Mouse (Mus musculus) gastrocnemius, postnatal 36 days (tissue): ENCODE results near the gene Oas1d. TPM values are rescaled to one million over a fixed set of nuclear protein-coding genes. Genes with fewer than 3 reads are reported as not detected.
A peak's percentile ranks its signal among the peaks of the same experiment; 100 is the strongest.
"Not testable (repeated sequence)": the region's sequence is repeated elsewhere in the genome, so short reads cannot be mapped to it uniquely, and the experiment has no call there.

Experiments
- DNase-seq, 2 experiments: peaks; one replicate each; pipeline ENCODE4 v3.0.0; 2022
- intact Hi-C: fragments of 180-260 bp; cut with DNase I; formaldehyde crosslinking; loops from one replicate; pipeline ENCODE4 v1.15.1; 2025
- total RNA-seq, 2 experiments: library from RNA; stranded (reverse); gene quantifications; 2 replicates each; pipeline ENCODE4 v1.2.3; 2021

Oas1d gene
- total RNA-seq, 2 experiments from 2014 or later = not detected

DNA sequence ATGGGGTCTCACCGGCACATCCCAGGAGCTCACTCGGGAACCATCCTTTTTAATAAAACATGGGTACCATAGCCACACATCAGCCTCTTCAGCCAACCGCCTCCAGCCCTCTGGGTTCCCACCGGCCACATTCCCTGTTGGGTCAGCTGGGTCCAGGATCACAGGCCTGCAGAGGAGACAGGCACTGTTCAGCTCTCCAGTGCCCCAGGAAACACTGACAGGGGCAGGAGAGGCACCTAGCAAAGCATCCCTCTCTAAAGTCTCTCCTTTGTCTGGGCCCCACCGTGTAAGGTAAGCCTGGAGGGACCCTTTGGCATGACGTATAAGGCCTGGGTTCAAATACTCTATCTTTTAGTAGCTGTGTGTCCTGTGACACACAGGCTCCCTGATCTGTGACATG is 16.0 kb upstream of the Oas1d start:
- no peak for DNase-seq
- intact Hi-C loops = loop anchor here (2.0 kb wide), 1 partner anchor 22 kb away; no protein-coding TSS in a partner anchor

DNA sequence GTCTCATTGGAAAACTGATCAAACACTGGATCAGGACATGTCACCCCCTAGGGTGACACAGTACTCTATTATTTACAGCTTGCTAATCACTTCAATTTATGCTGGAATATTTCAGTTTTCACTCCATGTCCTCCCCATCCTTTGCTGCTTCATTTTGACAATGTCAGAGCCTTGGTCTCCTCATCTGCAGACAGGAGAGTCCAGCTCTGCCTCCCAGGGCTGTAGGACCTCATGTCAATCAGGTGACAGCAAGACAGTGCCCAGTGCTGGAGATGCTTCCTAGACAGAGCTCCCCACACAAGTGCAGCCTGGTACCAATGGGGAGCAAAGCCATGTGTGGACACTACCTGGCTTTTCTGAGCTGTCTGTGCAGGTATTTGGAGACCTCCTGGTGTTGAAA is 15.6 kb upstream of the Oas1d start:
- no peak for DNase-seq
- intact Hi-C loops = loop anchor here (2.0 kb wide), 1 partner anchor 22 kb away; no protein-coding TSS in a partner anchor

GRCm38 (mm10) chr5:120900666-120901065 is 13.7 kb upstream of the Oas1d start:
- no peak for DNase-seq

DNA sequence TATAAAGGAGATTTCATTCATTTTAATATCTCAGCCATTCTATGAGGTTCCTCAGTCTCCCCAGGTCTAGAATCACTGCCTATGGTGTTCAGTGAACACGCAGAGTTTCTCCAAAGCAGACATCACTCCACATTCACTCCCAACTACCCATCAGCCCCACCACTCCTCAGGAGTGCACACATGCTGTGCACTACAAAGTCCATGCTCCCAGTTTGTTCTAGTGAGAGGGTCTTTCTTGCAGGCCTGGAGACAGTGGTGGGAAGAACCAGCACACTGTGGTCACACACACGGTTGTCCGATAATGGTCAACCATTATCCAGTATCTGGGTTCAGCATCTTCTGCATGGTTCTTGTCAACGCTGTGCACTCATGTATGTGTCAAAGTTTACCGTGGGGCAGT is 12.3 kb upstream of the Oas1d start:
- no peak for DNase-seq
- intact Hi-C loops = no loop called here

More at GRCm38 (mm10) chr5:120900666-120901065, 13.7 kb upstream of the Oas1d start:
- intact Hi-C loops = no loop called here

GRCm38 (mm10) chr5:120906791-120907733 is 7.3 kb upstream of the Oas1d start, which contains the start of gene Oas1a:
Gene Oas1a (minus strand): TSS chr5:120907521.
- intact Hi-C loops = not testable (repeated sequence)

GRCm38 (mm10) chr5:120908196-120908920 is 6.0 kb upstream of the Oas1d start:
- intact Hi-C loops = no loop called here
- no peak for DNase-seq

More at GRCm38 (mm10) chr5:120906791-120907733, 7.3 kb upstream of the Oas1d start, which contains the start of gene Oas1a:
- not testable (repeated sequence) for DNase-seq

GRCm38 (mm10) chr5:120919156-120919935 is 5.0 kb downstream of the Oas1d start:
- intact Hi-C loops, DNase-seq: not testable (repeated sequence)

- intact Hi-C loops = no loop called here
- DNase-seq = no peak
These were observed 6.0 kb downstream of the Oas1d start for GRCm38 (mm10) chr5:120920296-120920695.

DNA sequence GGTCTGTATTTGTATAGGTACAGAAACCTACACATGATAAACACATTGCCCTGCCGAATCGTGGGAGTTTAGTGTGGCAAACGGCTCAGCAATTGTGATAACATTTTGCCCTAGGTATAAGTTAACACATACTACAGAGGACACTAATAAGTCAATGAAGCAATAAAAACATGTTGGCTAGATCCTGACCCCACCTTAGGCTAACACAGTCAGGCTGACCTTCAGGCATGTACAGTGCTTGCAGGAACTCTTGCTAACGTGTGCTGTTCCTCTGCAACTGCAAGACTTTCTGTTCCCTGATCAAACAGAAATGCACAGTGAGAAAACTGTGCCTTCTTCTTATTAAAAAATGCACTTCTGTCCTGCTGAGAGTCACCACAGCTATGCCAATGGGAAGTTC is 9.6 kb downstream of the Oas1d start:
- no peak for DNase-seq
- intact Hi-C loops = no loop called here

GRCm38 (mm10) chr5:120924520-120924919 is 10.2 kb downstream of the Oas1d start:
- intact Hi-C loops, DNase-seq: not testable (repeated sequence)

GRCm38 (mm10) chr5:120926311-120926710 is 12.0 kb downstream of the Oas1d start:
- intact Hi-C loops, DNase-seq: not testable (repeated sequence)

GRCm38 (mm10) chr5:120927036-120927435 is 12.7 kb downstream of the Oas1d start:
- no peak for DNase-seq

DNA sequence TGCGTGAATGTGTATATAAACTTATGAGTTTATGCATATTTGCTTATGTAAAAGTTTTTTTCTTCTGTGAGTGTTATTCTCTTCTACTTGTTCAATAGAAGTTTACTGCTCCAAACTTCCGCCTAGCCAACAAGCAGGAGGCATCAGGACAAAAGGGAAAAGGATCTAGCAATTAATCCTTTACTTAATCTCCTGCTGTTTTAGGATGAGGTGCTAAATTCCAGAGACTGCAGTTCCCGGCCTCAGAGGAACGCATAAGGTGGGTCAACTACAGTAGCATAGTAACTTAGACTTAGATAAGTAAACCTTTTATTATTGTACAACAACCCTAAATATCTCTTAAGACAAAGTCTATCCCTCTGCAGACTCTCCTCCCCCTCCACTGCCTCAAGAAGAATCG is 19.6 kb downstream of the Oas1d start:
- no peak for DNase-seq
- intact Hi-C loops = no loop called here

More at GRCm38 (mm10) chr5:120927036-120927435, 12.7 kb downstream of the Oas1d start:
- intact Hi-C loops = no loop called here

DNA sequence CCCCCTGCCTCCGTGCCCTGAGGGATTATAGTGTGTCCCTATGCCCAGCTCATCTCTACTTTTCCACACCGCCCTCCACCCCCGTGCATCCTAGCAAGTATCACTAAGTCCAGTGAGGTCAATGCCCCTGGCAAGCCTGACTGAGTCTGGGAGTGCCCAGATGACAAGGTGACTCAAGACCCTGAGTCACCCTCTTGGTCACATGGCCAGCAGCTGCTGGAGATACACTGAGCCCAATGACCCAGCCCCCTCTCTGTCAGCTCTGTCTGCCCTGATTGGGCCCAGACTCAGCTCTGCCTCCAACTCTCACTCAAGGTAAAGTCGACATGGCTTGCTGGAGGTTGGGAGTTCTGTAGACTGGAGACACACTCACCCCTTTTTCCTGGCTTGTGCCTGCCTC is 23.5 kb downstream of the Oas1d start:
- intact Hi-C loops = no loop called here
- DNase-seq = no peak

DNA sequence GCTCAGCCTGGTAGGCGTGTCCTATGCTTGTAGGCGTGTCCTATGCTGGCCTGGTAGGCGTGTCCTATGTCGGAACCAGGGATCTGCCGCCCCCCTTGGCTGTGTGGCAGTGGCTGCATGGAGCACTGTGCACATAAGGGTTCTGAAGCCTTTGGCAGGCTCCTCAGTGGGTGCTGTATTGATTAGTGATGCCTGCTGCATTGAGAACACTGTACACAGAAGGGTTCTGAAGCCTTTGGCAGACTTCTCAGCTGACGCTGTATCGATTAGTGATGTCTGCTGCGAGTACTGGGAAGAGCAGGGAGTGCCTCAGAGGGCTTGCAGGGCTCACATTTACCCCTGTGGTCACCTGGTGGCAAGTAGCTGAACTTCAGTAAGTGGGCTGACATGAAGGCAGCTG is 24.2 kb downstream of the Oas1d start:
- no peak for DNase-seq
- intact Hi-C loops = no loop called here

DNA sequence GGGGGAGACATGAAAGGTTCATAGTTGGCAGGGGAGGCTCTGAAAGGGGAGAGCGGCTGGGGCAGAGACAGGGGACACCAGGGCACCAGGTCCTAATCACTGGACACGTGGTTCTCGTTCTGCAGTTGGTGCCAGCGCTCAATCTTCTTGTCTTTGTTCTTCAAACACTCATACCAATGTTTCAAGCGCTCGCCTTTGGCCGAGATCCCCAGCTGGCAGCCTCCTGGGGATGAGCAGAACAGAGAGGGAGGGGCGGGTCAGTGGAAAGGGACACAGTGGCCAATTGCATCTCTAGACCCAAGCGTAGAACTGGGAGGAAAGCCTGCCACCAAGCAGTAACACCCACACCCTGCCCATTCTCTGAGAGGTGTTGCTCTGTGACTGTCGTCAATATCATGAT is 27.7 kb downstream of the Oas1d start:
- no peak for DNase-seq
- intact Hi-C loops = loop anchor here (5.0 kb wide), 1 partner anchor 125 kb away; no protein-coding TSS in a partner anchor

DNA sequence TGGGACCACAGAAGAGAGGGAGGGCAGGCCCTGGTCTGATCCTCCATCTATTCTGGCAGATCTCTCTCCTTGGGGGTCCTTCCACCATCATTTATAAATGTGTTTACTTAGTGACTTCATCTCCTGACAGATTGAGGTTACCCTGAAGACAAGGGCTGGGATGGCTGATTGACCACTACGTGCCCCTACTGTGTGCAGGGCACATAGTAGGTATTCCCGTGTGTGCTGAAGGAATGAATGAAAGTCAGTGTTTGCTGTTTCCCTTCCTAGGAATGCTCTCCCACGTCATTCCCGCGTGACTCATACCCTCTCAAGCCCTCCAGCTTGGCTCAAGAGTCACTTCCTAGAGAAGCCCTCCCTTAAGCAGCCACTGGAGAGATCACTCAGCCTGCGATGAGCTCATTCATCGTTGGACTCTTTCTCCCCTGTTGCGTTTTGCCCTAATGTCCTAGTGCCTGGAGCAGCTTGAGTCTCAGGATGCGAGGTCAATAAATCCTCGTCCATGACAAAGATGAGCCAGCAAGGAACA is 38.0 kb downstream of the Oas1d start:
- peak in 1 of 2 experiments; percentile 13 for DNase-seq
- intact Hi-C loops = loop anchor here (10.0 kb wide), 1 partner anchor 172 kb away; no protein-coding TSS in a partner anchor

DNA sequence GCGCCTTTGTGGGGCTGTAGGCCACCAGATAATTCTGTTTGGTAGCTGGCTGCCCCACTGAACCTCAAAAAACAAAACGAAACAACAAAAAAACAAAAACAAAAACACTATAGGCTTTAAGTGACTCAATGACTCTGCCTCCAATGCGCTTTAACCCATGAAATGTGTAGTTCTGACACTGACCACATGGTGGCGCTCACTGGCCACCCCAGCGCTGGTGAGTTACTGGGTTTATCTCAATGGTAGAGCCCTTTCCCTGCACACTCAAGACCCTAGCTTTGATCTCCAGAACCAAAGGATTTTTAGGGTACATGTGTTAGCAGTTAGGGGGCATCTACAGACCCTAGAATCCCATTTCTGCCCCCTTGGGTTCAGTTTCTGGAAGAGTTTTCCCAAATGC is 39.6 kb downstream of the Oas1d start:
- intact Hi-C loops = loop anchor here (2.0 to 10.0 kb wide), 2 partner anchors 171 to 219 kb away; no protein-coding TSS in a partner anchor
- DNase-seq = no peak

DNA sequence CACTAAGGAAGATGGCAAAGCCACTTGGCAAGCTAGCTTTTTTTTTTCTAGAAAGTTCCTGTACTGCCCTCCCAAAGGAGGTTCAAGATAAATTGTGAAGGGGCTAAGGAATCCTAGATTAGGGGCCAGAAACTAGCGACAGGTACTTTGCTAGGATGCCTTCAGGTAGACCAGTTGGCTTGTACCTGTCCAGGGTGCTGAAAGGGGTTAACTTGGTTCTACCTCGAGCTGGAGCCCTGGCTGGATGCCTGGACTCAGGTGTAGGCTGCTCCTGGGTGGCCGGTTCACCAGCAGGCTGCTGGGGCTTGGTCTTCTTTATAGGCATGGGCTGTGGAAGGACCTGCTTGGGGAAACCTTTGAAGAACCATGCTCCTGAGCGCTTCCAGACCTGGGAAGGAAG is 46.7 kb downstream of the Oas1d start:
- intact Hi-C loops = no loop called here
- DNase-seq = no peak

DNA sequence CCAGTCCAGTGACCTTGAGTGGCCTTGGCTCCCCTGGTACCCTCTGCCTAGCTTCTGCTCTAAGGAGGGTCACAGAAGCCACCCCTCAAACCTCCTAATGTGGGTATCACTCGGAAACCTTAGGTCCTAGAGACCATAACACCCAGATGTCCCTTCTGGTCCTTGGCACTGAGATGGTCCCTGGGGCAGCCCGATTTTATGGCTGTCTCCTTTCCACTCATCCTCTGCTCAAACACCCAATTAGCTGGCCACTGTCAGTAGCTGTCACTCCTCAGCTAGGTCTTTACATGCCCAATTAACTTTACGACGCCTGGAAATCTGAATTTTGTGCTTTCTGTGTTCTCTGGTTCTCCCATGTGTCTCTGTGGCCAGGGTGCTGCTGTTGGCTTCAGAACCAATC is 51.8 kb downstream of the Oas1d start:
- intact Hi-C loops = no loop called here
- no peak for DNase-seq
